Comparison of ENCODE assay signal across 9 mouse cellular contexts in genomic region chr8:10653282-10653681, GRCm38 (mm10).
DNase-seq lines count a peak whose midpoint lies in the region; ATAC-seq and TF ChIP-seq lines count a peak whose summit lies in the region.
"Had no signal": no experiment of that assay in that cellular context is flagged by ENCODE, and none has a peak within 500 bp of the region (broad histone marks: within the 10 kb centered on the region; RNA-seq: fewer than 3 reads in every experiment).

No protein-coding gene starts in this region.

- no peaks in the 10 kb centered on the region for H3K4me1 ChIP-seq in embryonic facial prominence, embryonic 14.5 days (ENCODE audit: control insufficient read depth, insufficient read depth, low read length)
- peaks cover 9% of the 10 kb centered on the region for H3K4me1 ChIP-seq in embryonic facial prominence, embryonic 10.5 days
- no peaks in the 10 kb centered on the region for H3K4me1 ChIP-seq in cerebellum, adult 2 months (ENCODE audit: control insufficient read depth, insufficient read depth, low read length)

- H3K27me3 ChIP-seq in embryonic facial prominence, embryonic 14.5 days (replicated peaks; ENCODE audit: control insufficient read depth, insufficient read depth, low read length): no peaks in the 10 kb centered on the region; the same call in 1 of the 2 replicates
- H3K27me3 ChIP-seq in embryonic facial prominence, embryonic 10.5 days (replicated peaks; ENCODE audit: low read depth, poor library complexity, severe bottlenecking): no peaks in the 10 kb centered on the region
- H3K27me3 ChIP-seq in cerebellum, adult 2 months (ENCODE audit: control insufficient read depth, insufficient read depth, low read length): no peaks in the 10 kb centered on the region

- no peak overlapping the region for H3K9ac ChIP-seq in embryonic facial prominence, embryonic 14.5 days (ENCODE audit: low read depth, low read length)

- ATAC-seq in embryonic facial prominence, embryonic 14.5 days (ENCODE audit: low read depth): peak; percentile 67
- ATAC-seq: forebrain, embryonic 14.5 days had no signal

- no peak overlapping the region for H3K4me2 ChIP-seq in embryonic facial prominence, embryonic 14.5 days (ENCODE audit: low read depth, low read length)

- no peaks in the 10 kb centered on the region for H3K9me3 ChIP-seq in embryonic facial prominence, embryonic 14.5 days (ENCODE audit: control insufficient read depth, low read length)
- H3K9me3 ChIP-seq in embryonic facial prominence, embryonic 10.5 days: peaks cover 3% of the 10 kb centered on the region; the same call in 1 of the 2 replicates

- DNase-seq in embryonic facial prominence, embryonic 14.5 days (ENCODE audit: low spot score): peak; percentile 63
- no peak for DNase-seq in embryonic facial prominence, embryonic 10.5 days (ENCODE audit: low spot score)
- peak; percentile 24 to 26 for DNase-seq in urinary bladder, postnatal 36 days (ENCODE audit: low spot score in 2 of 2)
- no peak for DNase-seq in urinary bladder, adult 2 months (ENCODE audit: low spot score)
- DNase-seq in kidney, postnatal 36 days: peak; percentile 55 to 76
- DNase-seq in retina, postnatal 1 day: no peak
- DNase-seq in cerebellum, adult 2 months: no peak
- DNase-seq in right cerebral cortex, postnatal 10 days (ENCODE audit: low spot score in 2 of 2): no peak

- H3K27ac ChIP-seq in embryonic facial prominence, embryonic 14.5 days (replicated peaks; ENCODE audit: low read depth, low read length): no peak overlapping the region
- H3K27ac ChIP-seq in embryonic facial prominence, embryonic 10.5 days (replicated peaks): no peak overlapping the region; the same call in 1 of the 2 replicates
- H3K27ac ChIP-seq in cerebellum, adult 2 months (ENCODE audit: insufficient read depth, low read length): no peak overlapping the region

- no peak for TF ChIP-seq POLR2A in cerebellum, adult 2 months (IDR thresholded peaks at IDR 0.05; ENCODE audit: borderline replicate concordance, insufficient read depth, low read length)

- no peak overlapping the region for H3K4me3 ChIP-seq in embryonic facial prominence, embryonic 14.5 days (ENCODE audit: low read depth, low read length)
- no peak overlapping the region for H3K4me3 ChIP-seq in embryonic facial prominence, embryonic 10.5 days
- H3K4me3 ChIP-seq in cerebellum, adult 2 months (replicated peaks; ENCODE audit: insufficient read depth, low read depth, low read length): no peak overlapping the region

- no peaks in the 10 kb centered on the region for H3K36me3 ChIP-seq in embryonic facial prominence, embryonic 14.5 days (ENCODE audit: control insufficient read depth, insufficient read depth, low read length)
- no peaks in the 10 kb centered on the region for H3K36me3 ChIP-seq in embryonic facial prominence, embryonic 10.5 days (replicated peaks)

- TF ChIP-seq CTCF in cerebellum, adult 2 months (IDR thresholded peaks at IDR 0.05; ENCODE audit: borderline replicate concordance, insufficient read depth, low read depth, low read length): no peak

- WGBS in embryonic facial prominence, embryonic 14.5 days: 46% methylated on average over 9 of the region's 9 CpGs
- 72% methylated on average over 9 of the region's 9 CpGs for WGBS in embryonic facial prominence, embryonic 10.5 days
- 96% methylated on average over 9 of the region's 9 CpGs for WGBS in cerebellum, adult 2 months

Comparison
In these comparisons a context has a peak if more than half of its experiments do, and no peak if none do; other contexts are left out.
1. DNase-seq: peak in embryonic facial prominence, embryonic 14.5 days (single experiment), urinary bladder, postnatal 36 days (2 of 2) and kidney, postnatal 36 days (2 of 2); none in embryonic facial prominence, embryonic 10.5 days (single experiment), urinary bladder, adult 2 months (single experiment), retina, postnatal 1 day (single experiment), cerebellum, adult 2 months (0 of 2) and right cerebral cortex, postnatal 10 days (0 of 2).